Mouse (Mus musculus): Measurements from ENCODE around the gene Slc28a1. TPM values are rescaled to one million over a fixed set of nuclear protein-coding genes. Genes with fewer than 3 reads are reported as not detected.

Gene Slc28a1
- polyA plus RNA-seq, 1 experiment, result 1.0 TPM

GRCm38 (mm10) chr7:81078740-81079139 is 35.9 kb upstream of the Slc28a1 start:
- H3K4me3 ChIP-seq (replicated peaks; ENCODE audit: control insufficient read depth, low read depth, low read length), result no peak overlapping the region
- WGBS, result 85% methylated on average over 6 of the region's 6 CpGs
- H3K27ac ChIP-seq (ENCODE audit: control insufficient read depth, insufficient read depth, low read depth, low read length, poor library complexity), result no peak overlapping the region
- no peak for TF ChIP-seq CTCF (IDR thresholded peaks at IDR 0.05; ENCODE audit: control insufficient read depth, insufficient read depth, low read length)
- no peak for TF ChIP-seq POLR2A (IDR thresholded peaks at IDR 0.05; ENCODE audit: borderline replicate concordance, control insufficient read depth, low read depth, low read length)
- H3K4me1 ChIP-seq (ENCODE audit: control insufficient read depth, insufficient read depth, low read length), result peaks cover 3% of the 10 kb centered on the region; the same call in 1 of the 2 replicates

DNA sequence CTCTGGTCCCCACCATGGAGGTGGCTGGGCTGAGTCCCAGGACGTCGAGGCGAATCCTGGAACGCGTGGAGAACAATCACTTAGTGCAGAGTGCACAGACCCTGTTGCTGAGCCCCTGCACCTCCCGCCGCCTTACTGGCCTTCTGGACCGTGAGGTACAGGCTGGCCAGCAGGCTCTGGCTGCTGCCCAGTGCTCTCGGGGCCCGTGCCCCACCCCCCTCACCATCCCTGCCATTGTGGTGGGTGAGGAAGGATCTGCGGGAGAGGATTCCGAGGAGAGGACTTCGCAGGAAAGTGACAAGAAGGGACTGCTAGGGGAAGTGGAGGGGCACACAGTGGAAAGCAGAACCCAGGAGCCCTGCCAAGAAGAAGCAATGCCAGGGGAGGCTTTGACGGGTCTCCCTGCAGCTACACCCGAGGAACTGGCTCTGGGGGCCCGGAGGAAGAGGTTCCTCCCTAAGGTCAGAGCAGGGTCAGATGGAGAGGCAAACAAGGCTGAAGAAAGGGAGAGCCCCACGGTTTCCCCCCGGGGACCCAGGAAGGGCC is 21.1 kb upstream of the Slc28a1 start:
- H3K4me1 ChIP-seq (ENCODE audit: control insufficient read depth, insufficient read depth, low read length), result no peaks in the 10 kb centered on the region
- no peak overlapping the region for H3K27ac ChIP-seq (ENCODE audit: control insufficient read depth, insufficient read depth, low read depth, low read length, poor library complexity)
- 40% methylated on average over 18 of the region's 18 CpGs for WGBS
- no peak overlapping the region for H3K4me3 ChIP-seq (replicated peaks; ENCODE audit: control insufficient read depth, low read depth, low read length)
- TF ChIP-seq POLR2A (IDR thresholded peaks at IDR 0.05; ENCODE audit: borderline replicate concordance, control insufficient read depth, low read depth, low read length) (no peak), CTCF (IDR thresholded peaks at IDR 0.05; ENCODE audit: control insufficient read depth, insufficient read depth, low read length) (no peak)

DNA sequence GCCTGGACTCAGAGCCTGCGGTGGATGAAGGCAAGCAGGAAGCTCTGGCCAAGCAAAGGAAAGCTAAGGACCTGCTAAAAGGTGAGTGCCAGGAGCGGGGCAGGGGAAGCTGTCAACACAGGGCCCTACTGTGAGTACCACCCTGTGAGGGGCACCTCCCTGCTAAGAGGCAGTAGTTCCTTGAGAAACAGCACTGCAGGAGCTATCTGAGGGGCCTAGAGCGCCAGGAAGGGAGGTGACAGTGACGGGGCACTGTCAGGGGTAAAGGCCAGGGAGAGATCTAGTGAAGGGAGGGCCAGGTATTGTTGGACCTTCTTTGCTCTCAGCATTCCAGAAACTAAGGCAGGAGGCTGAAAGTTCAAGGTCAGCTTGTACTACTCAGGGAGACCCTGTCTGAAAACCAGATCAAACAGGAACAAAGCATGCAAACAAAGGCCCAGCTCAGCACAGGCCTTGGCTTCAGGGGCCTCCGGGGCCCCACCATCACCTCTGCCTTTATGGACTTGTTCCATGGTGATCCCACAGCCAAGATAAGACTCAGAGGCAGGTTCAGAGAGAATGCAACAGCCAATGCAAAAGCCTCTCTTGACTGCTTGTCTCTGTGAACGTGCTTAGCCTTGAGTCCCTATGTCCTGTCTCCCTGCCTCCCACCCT is 20.4 kb upstream of the Slc28a1 start:
- 76% methylated on average over 6 of the region's 6 CpGs for WGBS
- Histone ChIP-seq H3K4me1 (ENCODE audit: control insufficient read depth, insufficient read depth, low read length) (no peaks in the 10 kb centered on the region), H3K27ac (ENCODE audit: control insufficient read depth, insufficient read depth, low read depth, low read length, poor library complexity) (no peak overlapping the region), H3K4me3 (replicated peaks; ENCODE audit: control insufficient read depth, low read depth, low read length) (no peak overlapping the region)
- TF ChIP-seq POLR2A (IDR thresholded peaks at IDR 0.05; ENCODE audit: borderline replicate concordance, control insufficient read depth, low read depth, low read length) (no peak), CTCF (IDR thresholded peaks at IDR 0.05; ENCODE audit: control insufficient read depth, insufficient read depth, low read length) (no peak)

DNA sequence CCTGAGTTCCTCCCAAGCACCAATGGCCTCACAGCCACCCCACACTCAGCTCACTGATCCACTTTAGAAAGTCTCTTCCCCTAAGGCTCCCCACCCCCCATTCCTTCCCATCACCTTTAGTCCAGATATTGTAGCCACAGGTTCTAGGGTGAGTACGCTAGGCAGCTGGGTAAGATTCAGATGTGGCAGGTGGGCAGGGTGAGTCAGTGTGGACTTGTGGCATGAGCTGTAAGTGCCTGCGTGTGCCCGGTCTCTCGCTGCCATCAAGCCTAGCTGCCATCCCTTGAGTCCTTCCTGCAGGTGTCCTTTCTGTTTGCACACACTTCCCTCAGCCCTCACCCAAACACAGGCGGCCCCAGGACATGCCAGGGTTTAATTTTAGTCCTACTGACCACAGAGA is 14.3 kb upstream of the Slc28a1 start:
- TF ChIP-seq CTCF (IDR thresholded peaks at IDR 0.05; ENCODE audit: control insufficient read depth, insufficient read depth, low read length) (no peak), POLR2A (IDR thresholded peaks at IDR 0.05; ENCODE audit: borderline replicate concordance, control insufficient read depth, low read depth, low read length) (no peak)
- Histone ChIP-seq H3K4me1 (ENCODE audit: control insufficient read depth, insufficient read depth, low read length) (no peaks in the 10 kb centered on the region), H3K4me3 (replicated peaks; ENCODE audit: control insufficient read depth, low read depth, low read length) (no peak overlapping the region), H3K27ac (ENCODE audit: control insufficient read depth, insufficient read depth, low read depth, low read length, poor library complexity) (no peak overlapping the region)
- 46% methylated on average over 5 of the region's 5 CpGs for WGBS

DNA sequence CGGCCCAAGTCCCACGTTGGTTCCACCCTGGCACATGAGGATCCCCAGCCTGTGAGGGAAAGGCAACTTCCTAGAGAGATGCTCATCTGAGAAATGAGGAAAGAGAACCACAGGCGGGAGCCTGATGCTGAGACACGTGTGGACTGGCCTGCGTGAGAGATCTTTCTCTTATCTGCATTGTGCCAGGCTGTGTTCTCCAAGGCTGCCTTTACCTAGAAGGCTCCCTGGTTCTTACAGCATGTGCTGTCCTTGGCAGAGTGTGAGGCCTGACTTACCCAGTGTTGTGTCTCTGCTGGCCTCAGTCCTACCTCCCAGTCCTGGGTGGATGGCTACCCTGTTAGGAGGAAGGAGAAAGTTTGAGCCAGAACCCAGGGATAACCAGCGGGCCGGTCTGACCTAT is 11.7 kb upstream of the Slc28a1 start:
- Histone ChIP-seq H3K4me1 (ENCODE audit: control insufficient read depth, insufficient read depth, low read length) (no peaks in the 10 kb centered on the region), H3K27ac (ENCODE audit: control insufficient read depth, insufficient read depth, low read depth, low read length, poor library complexity) (no peak overlapping the region), H3K4me3 (replicated peaks; ENCODE audit: control insufficient read depth, low read depth, low read length) (no peak overlapping the region)
- TF ChIP-seq POLR2A (IDR thresholded peaks at IDR 0.05; ENCODE audit: borderline replicate concordance, control insufficient read depth, low read depth, low read length) (no peak), CTCF (IDR thresholded peaks at IDR 0.05; ENCODE audit: control insufficient read depth, insufficient read depth, low read length) (no peak)
- 67% methylated on average over 7 of the region's 7 CpGs for WGBS

DNA sequence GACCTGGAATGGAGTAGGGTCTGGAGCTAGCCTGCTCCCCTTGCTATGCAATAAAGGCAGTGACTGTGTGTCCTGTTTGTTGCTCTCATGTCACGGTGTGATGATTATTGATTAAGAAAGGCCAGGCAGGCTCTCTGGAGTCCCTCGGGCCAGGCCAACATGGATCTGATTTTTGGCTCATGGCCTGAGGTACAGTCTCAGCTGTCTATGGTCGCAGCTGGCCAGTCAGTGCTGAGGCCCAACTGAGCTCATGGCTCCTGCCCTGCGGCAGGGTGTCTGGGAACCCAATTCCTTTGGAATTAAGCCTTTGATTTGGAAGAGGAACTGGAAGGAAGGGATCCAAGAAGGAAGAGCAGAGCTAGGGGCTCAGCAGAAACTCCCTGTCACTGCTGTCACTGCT is 9.1 kb upstream of the Slc28a1 start:
- Histone ChIP-seq H3K4me1 (ENCODE audit: control insufficient read depth, insufficient read depth, low read length) (no peaks in the 10 kb centered on the region), H3K27ac (ENCODE audit: control insufficient read depth, insufficient read depth, low read depth, low read length, poor library complexity) (no peak overlapping the region), H3K4me3 (replicated peaks; ENCODE audit: control insufficient read depth, low read depth, low read length) (no peak overlapping the region)
- 83% methylated on average over 4 of the region's 4 CpGs for WGBS
- TF ChIP-seq POLR2A (IDR thresholded peaks at IDR 0.05; ENCODE audit: borderline replicate concordance, control insufficient read depth, low read depth, low read length) (no peak), CTCF (IDR thresholded peaks at IDR 0.05; ENCODE audit: control insufficient read depth, insufficient read depth, low read length) (no peak)

DNA sequence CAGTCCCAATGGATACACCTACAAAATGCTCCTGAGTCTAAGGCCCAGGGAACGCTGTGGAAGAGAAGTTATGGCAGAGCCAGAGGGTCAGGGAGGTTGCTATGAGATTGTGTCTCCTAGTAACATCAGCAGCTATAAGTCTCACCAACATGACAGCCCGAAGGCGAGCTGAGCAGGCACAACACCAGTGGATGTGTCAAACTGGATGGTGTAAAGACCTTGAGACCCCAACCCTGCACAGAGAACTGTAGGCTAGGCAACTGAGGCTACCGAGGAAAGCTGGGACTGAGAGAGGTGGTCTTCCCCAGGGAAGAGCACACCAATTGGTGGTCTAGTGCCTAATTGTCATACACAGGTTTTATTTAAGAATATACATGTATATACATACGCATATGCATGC is 6.4 kb upstream of the Slc28a1 start:
- TF ChIP-seq CTCF (IDR thresholded peaks at IDR 0.05; ENCODE audit: control insufficient read depth, insufficient read depth, low read length) (no peak), POLR2A (IDR thresholded peaks at IDR 0.05; ENCODE audit: borderline replicate concordance, control insufficient read depth, low read depth, low read length) (no peak)
- Histone ChIP-seq H3K27ac (ENCODE audit: control insufficient read depth, insufficient read depth, low read depth, low read length, poor library complexity) (no peak overlapping the region), H3K4me1 (ENCODE audit: control insufficient read depth, insufficient read depth, low read length) (no peaks in the 10 kb centered on the region), H3K4me3 (replicated peaks; ENCODE audit: control insufficient read depth, low read depth, low read length) (no peak overlapping the region)
- WGBS, result 83% methylated on average over 5 of the region's 5 CpGs

- Histone ChIP-seq H3K4me1 (ENCODE audit: control insufficient read depth, insufficient read depth, low read length) (no peaks in the 10 kb centered on the region), H3K4me3 (replicated peaks; ENCODE audit: control insufficient read depth, low read depth, low read length) (no peak overlapping the region), H3K27ac (ENCODE audit: control insufficient read depth, insufficient read depth, low read depth, low read length, poor library complexity) (no peak overlapping the region)
- 52% methylated on average over 9 of the region's 9 CpGs for WGBS
- TF ChIP-seq CTCF (IDR thresholded peaks at IDR 0.05; ENCODE audit: control insufficient read depth, insufficient read depth, low read length) (no peak), POLR2A (IDR thresholded peaks at IDR 0.05; ENCODE audit: borderline replicate concordance, control insufficient read depth, low read depth, low read length) (no peak)
Measured at GRCm38 (mm10) chr7:81109717-81110651, 4.6 kb upstream of the Slc28a1 start.
